Mouse (Mus musculus): ENCODE data around the gene Ss18l2.

Ss18l2 gene

DNA sequence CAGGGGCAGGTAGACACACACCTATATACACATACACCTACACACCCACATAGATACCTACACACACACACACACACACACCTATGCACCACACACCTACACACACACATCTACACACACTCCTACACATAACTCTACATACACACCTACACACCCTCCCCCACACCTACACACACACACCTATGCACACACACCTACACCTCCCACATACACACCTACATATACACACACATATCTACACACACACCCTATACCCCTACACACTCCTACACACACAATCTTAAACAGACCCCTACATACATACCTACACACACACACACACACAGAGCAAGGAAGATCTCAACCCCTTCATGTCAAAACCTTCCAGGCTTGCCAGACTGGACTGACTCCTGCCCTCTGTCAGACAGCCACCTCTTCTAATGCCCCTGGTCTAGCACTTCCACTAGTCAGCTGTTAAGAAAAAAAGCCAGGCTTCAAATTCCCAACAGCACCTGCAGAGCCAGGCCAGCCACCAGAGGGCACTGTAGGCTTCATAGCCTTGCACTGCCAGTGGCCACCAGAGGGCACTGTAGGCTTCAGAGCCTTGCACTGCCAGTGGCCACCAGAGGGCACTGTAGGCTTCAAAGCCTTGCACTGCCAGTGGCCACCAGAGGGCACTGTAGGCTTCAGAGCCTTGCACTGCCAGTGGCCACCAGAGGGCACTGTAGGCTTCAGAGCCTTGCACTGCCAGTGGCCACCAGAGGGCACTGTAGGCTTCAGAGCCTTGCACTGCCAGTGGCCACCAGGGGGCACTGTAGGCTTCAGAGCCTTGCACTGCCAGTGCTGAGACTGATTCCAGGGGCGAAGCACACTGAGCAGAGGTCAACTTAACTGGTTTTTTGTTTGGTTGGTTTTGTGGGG, 12.7 kb upstream of the Ss18l2 start:
- DNase-seq (ENCODE audit: low read depth, low spot score), result no peak

DNA sequence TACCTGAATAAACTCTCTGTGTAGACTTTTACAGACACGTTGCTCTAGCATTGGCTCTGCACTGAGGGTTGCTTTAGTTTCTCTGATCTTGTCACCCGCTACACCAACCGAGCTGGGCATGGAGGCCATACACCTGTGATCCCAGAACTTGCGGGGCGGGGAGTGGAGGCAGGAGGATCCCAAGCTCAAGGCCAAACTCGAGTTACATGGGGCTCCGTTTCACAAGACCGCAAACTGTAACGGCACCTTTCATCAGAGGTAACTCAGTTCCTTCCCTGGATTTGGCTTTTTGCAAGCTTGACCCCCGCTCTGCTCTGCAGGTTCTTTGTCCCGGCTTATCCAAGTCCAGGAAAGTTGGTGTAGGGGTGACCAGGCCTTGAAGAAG, 5.9 kb upstream of the Ss18l2 start:
- DNase-seq (ENCODE audit: low read depth, low spot score), result no peak

DNA sequence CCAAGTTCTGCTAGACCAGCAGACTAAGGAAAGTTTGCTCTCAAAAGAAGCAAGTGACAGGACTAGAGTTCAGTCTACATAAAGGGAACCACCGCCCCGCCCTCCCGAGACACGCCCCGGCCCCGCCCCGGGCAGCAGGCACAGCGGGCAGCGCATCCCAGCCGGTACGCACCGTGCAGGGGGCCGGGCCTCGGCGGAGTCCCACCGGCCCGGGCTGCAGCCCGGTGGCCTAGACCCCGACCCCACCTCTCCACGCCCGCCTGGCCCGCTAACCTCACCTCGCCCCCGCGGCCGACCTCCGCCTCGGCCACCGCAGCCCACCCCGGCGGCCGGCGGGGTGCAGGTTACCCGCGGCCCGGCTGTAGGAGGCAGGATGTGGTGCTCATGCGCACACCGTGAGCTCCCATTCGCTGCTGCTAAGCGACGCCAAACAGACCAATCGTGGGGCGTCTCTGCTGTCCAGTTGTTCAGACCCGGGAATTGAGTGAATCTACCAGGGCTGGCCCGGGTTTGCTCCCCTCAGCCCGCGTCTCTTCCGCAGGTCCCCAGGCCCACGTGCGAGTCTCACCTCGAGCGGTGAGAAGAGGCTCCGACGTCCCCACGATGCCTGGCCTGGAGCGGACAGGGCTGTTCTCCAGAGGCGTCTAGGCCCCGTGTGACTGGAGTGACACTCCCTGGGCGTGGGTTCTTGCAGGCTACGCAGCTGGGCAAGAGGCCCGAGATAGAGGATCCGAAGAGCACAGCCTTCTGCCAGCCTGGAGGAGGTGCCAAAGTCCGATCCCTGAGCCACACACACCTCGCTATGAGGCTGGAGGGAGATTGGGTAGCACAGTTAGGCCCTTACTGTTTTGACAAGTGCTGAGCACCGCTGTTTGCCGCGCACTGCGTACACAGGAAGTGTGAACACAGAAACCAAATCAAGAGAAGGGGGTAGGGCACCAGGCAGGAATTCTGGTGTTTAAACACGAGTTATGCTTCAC, 5.2 kb upstream of the Ss18l2 start, which contains the start of gene Sec22c:
Gene Sec22c, minus strand, starts transcription at position 845 of the 980 bp plus-strand sequence.
- DNase-seq (ENCODE audit: low read depth, low spot score), result peak; percentile 81

DNA sequence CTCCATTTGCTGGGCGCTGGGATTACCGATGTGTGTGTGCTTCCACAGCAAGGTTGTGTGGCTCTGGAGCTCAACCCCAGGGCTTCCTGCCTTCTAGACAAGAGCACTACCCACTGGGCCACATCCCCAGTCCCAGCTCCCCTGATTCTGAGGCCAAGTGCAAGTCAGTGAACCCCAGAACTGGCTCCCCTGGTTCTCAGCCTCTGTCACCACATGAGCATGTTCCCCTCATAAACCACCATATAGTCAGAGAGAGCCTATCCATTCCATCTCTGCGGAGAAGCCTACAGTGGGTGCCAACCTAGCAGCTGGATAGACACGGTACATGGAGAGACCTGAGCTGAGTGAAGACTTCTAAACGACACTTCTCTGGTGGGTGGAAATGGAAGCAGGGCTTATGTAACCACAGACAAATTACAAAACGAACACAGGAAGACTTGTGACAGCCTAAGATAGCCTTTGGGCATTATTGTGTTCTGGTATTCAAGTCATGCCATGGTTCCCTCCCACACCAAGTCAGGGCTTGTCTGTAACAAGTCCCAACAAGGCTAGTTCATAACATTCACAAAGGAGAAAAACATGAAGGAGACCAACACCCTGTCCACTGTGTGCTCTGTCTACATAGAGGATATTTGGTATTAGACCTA, 4.0 kb upstream of the Ss18l2 start:
- no peak for DNase-seq (ENCODE audit: low read depth, low spot score)

DNA sequence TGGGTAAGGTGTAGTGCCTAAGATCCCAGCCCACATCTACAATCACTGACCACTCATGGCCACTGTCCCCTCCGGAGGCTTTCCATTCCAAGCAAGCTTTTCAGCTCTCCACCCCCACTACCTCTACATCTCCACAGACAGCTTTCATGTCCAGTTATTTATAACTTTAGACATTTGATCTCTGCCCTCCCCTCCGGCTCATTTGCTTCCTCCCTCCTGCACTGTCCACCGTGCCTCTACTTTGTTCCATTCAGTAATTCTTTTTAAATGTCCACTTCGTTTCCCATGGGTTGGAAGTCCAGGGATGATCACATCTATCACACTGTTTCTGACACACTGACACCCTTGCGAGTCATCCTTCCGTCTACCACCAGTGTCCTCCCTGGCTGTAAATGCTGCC, 2.3 kb upstream of the Ss18l2 start:
- DNase-seq (ENCODE audit: low read depth, low spot score), result no peak

DNA sequence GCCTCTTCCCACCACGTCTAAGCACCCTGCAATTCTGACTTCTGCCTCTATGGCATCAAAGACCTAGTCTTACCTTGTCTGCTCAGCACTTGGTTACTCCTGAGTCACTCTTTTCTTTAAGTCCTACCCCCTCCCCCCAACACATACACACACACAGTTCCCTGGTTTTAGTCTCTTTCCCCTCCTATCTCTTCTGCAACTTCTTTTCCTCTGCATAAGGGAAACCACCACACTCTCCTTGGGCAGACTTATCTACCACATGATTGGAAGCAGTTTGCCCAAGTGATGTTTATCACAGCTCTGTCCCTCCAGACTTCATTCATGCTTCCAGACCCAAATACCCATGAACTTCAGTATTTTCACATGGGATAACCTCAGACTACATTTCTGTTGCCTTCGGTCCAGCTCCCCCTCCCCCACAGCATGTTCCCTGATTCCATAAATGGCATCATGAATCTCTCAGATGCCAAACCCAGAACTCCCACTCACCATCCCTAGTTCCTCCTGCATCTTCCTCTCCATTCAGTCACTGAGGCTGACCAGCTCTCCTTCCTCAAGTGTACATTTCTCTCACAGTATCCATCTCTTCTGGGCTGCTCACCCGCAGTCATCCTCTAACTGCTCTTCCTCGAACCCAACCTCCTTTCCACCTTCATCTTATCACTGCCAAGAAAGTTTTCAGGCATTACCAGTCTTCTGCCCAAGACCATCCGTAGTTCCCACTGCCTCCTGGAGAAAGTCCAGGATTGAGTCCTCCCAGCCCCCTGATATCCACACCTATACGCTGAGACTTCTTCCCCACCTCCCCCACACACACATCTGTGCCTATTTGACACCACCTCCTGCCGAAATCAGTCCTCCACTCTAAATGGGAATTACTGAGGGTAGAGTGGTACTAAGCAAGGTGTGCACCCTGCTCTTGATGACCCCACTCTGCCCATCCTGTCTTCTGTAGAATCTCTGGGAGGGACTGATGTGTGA, 1.3 kb upstream of the Ss18l2 start:
- DNase-seq (ENCODE audit: low read depth, low spot score), result no peak

DNA sequence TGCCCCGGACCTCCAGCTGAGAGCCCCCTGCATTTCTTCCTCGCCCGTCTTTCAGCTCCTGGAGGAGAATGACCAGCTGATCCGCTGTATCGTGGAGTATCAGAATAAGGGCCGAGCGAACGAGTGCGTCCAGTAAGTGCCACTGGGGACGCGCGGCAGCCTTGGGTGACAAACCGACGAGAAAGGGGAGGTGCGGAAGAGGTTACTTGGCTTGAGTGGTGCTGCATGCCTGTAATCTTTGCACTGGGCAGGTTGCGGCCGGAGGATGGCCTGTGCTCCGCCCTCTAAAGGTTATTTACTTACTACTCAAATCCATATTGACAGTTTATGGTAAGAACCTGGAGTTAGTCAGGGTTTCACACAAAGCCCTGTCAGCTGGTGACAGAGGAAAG, 451 bp downstream of the Ss18l2 start:
- no peak for DNase-seq (ENCODE audit: low read depth, low spot score)

DNA sequence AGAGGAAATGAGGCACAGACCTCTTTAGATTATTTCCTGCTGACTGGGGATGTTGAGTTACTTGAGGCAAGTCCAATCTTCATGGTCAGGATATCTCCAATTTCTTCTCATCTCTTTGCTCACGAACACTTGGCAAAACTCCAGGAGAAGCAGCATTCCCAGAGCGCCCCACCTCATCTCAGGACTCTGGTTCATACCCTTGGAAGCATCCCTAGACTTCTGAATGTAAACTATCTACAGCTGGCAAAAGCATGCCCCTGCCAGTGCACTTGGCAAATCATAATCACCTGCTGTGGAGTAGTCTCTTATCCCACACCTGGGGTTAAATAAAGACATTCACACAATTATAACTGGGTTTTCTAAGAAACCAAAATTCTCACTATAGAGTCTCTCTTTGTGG, 6.9 kb downstream of the Ss18l2 start:
- DNase-seq (ENCODE audit: low read depth, low spot score), result no peak

DNA sequence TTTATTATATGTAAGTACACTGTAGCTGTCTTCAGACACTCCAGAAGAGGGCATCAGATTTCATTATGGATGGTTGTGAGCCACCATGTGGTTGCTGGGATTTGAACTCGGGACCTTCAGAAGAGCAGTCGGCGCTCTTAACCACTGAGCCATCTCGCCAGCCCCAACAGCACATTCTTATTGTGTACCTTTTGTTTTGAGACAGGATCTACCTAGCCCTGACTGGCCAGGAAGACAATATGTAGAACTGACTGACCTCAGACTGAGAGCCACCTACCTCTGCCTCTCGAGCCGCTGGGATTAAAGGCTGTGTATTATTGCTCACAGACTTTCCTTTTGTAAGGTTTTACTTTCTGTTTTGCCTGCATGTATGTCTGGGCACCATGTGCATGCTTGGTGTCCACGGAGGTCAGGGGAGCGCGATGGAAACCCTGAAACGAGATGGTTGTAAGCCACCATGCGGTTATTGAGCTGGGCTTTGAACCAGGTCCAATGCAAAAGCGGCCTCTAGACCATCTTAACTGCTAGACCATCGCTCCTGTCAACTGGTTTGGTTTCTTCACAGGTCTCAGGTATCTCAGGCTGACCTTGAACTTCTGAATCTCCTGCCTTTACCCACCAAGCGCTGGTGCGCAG, 8.1 kb downstream of the Ss18l2 start:
- DNase-seq (ENCODE audit: low read depth, low spot score), result no peak

DNA sequence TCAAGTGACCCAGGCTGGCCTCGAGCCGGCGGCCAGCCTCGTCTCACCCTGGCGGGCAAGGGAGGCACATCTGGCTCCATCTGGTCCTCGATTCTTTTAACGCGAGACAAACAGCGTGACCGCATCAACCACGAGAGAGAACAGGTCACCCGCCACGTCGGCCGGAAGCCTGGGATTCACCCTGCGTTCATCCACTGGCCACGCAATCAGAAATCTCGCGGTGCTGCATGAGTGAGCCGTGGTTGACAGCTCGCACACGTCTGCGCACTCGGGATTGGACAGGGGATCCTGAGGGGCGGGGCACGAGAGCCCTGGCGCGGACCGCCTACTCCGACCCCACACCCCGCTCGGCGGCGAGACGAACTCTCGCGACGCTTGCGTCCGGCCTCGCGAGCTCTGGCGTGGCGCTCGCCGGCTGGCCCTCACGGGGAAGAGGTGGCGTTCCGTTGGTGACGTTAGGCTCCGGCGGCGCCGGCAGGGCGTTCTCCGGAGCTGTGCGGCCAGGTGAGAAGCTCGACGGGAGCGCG, 8.7 kb downstream of the Ss18l2 start, which contains the start of gene Nktr:
Gene Nktr, plus strand, starts transcription at position 378 of the 527 bp plus-strand sequence.
- DNase-seq (ENCODE audit: low read depth, low spot score), result peak; percentile 95

DNA sequence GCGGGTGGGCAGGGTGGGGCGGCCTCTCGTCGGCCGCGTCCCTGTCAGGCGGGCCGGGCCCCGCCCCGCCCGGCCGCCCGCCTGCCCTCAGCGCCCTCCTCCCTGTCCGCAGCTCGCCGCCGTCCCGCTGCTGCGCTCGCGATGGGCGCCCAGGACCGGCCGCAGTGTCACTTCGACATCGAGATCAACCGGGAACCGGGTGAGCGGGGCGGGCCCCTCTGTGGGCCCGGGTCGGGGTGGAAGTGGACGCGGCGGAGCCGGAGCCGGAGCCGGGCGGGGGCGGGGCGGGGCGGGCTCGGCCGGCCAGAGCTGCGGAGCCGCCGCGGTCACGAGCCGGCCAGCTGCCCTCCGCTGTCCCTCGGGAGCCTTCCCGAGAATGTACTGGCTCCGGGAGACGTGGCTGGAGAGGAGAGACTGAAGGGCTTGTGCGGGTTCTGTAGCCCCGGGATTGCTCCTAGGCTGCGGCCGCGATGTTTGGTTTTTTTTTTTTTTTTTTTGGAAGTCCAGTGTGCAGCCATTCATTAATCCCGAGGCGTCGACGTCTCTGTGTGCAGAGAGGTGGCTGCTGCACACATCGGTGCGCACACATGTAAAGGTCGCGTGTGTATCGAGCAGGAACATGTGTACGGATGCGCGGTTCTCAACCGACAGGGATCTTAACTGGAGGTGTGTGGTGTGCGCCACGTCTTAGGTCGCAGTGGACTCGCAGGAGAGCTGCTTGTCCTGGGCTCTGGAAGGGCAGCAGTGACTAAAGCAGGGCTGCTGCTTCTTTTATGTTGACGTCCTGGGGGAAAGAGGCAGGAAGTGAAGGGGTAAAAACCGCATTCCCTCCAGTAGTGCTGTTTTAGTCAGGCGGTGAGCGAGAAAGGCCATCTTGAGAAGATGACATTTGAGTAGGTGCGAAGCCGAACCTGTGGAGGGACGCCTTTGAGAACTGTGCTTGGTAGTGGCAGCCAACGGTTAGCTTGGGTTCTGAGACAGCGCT, 9.5 kb downstream of the Ss18l2 start:
- DNase-seq (ENCODE audit: low read depth, low spot score), result no peak

DNA sequence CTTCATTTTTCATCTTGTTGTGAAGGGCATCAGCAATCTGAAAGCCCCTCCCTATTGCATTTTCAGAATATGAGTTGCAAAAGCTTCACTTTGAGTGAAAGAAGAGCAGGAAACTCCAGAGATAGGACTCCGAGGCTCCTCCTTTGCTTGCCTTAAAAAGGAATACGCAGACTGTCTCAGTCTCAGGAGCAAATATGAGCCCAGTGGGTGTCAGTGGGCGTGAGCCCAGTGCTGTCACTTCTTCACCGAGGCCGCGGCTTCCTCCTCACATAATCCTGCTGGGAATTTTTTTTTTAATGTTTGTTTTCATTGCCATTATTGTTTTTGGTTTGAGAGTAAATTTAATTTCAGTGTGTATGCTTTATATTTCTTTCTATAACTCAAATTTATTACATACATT, 30.4 kb downstream of the Ss18l2 start:
- no peak for DNase-seq (ENCODE audit: low read depth, low spot score)

DNA sequence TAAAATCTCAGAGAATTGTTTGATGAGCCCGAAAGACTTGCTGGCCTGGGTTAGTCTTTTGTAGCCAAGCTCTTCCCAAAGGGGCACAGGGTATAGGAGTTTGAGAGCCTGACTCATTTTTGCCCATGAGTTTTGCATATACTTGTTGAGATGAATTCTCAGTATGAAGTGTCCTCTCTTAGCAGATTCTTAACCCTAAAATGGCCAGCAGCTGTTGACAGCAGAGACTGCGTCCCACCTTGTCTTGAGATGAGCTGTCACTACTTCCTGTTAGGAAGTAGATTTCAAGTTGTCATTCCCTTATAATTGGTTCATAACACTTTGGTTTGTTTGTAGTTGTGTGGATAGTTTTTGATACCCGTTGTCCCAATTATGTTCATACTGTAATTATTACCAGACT, 31.0 kb downstream of the Ss18l2 start:
- no peak for DNase-seq (ENCODE audit: low read depth, low spot score)

DNA sequence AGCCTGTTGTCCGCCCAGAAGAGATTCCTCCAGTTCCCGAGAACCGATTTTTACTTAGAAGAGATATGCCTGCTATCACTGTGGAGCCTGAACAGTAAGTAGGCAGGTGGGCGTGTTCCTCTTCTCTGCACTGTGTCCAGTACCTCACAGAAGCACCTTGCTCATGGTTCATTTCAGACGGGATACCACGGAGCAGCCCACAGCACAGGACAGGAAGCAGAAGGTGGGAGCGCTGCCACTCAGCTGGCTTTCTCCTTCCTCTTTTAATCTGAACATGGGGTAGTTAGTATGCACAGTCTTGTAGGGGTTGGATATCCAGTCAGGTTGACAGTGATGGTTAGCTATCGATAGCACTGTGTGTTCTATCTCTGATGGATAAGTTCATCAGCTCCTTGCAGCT, 33.9 kb downstream of the Ss18l2 start:
- no peak for DNase-seq (ENCODE audit: low read depth, low spot score)

DNA sequence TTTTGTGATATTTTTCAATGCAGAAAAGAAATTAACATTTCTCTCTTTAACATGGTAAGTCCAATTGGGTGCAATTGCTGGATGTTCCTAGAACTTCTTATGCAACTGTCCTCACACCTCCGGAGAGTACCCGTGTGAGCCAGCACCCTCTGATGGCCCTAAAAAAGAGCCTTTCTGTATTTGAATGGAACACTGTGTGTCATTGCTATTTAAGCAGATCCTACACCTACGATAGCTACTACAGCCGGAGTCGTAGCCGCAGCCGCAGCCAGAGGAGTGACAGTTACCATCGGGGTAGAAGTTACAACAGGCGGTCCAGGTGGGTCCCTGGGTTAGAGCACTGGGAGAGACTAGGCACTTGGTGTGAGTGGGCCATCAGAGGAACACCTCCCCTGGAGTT, 42.6 kb downstream of the Ss18l2 start:
- no peak for DNase-seq (ENCODE audit: low read depth, low spot score)

DNA sequence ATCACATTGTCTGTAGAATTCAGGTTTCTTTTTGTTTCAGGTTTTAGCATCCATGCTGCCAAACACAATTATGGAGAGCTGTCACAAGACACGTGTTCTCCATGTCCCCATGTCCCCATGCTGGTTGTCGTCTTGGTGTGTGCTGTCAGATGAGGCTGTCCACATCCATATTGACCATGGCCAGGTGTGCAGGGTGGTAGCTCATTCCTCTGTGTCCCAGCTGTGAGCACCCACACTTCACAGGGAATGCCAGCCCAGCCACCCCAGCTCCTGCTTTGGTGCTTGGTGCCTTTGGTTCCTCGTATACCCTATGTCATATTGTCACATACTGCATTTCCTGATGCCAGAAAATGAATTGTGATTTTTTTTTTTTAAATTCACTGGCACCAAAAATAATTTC, 44.5 kb downstream of the Ss18l2 start:
- no peak for DNase-seq (ENCODE audit: low read depth, low spot score)

DNA sequence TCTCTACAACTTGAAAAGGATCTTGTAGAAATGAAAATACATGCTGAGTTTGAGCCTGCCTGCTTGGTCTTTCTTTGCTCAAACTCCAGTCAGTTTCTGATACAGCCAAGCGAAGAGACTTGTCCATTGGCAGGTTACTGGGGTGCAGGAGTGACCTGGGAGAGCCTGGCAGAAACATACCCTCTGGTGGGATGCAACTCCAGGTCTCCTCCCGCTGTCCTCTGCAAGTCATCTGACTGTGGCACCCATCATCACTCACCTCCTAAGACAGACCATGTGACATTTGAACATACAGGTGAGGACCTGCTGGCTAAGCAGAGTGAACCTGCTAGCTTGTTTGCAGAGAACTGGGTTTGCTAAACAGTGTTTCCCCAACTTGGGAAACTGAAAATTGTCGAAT, 46.7 kb downstream of the Ss18l2 start:
- DNase-seq (ENCODE audit: low read depth, low spot score), result no peak

DNA sequence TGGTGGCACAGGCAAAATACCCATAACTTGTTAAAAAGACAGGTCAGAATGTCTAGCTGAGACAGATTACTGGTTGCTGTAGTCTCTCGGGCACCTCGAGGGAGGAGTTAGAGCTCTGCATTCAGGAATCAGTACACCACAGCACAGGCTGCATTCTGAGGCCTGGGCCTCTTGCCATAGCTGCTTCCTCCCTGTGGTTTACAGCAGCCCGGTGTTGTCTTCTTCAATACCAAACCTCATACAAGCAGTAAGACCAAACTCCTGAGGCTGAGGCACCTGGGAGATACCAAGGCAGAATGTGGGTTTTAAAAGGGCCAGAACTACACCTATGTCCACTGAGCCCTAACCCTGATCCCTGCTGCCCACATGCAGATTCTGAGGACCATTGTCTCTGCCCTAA, 47.3 kb downstream of the Ss18l2 start:
- no peak for DNase-seq (ENCODE audit: low read depth, low spot score)
